Mouse (Mus musculus): ENCODE measurements around the gene Ccdc117.
"Not testable (repeated sequence)": the region's sequence is repeated elsewhere in the genome, so short reads cannot be mapped to it uniquely, and the experiment has no call there.

Ccdc117 gene

DNA sequence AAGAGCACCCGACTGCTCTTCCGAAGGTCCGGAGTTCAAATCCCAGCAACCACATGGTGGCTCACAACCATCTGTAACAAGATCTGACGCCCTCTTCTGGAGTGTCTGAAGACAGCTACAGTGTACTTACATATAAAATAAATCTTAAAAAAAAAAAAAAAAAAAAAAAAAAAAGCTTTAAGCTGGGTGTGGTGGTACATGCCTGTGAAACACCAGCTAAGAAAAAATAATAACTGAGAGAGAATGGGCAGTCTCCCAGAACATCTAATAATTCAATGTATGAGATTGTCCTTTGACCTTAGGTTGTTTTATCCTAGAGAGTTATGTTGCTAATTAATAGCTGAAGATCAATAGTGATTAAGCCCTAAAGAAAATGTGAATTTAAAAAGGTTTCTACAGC lies 4.5 kb downstream of the Ccdc117 start:
- intact Hi-C loops (cut with DNase I) = not testable (repeated sequence)

DNA sequence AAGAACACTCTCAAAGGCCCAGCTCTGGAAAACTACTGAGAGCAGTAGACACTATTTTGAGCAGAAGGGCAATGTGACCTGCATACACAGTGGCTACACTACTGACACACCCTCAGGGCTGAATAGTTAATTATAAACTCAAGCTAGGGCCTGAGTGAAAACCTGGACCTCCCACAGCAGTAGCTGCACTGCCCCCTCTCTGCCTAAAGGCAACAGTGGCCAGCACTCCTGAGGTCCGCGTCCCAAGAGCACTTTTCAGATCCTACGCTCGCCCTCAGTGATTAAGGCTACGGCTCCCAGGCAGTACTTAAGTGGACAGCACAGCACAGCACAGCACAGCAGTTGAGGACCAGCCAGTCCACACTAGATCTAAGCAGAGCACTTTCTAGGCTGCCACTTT lies 8.9 kb downstream of the Ccdc117 start:
- intact Hi-C loops (cut with DNase I) = no loop called here

DNA sequence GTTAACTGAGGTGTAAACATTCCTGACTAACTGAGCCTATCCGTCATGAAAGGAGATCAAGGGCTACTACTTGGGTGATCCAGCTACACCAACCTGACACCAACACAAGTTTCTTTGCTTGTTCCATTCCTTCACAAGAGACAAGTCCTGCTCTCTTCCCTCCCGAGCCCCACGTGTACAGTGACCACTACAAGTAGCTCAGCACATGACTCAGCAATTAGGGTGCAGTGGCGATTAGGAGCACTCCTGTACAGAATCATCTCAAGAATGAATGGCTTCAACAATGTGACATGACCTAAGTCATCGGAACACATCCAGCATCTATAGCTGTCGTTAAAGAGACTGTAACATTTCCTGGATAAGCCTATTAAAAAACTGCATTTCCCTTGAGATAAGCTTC lies 11.3 kb downstream of the Ccdc117 start:
- intact Hi-C loops (cut with DNase I) = no loop called here

DNA sequence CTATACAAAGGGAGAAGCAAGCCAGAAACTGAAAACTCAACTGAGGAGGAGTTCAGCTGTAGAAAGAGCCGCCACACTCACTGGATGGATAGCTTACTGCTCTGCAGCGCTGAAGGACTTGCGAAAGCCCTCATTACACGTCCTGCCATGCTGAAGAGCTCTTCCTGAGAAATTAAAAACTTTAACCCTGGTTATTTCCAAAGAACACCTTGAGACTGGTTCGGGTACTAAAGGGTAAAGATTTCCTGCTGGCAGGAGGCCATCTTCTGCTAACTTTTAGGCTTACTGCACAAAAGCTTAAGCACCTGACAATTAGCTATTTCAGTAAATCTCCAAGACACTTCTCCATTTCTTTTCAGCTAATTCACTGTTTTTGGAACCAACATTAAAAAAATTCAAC lies 11.8 kb downstream of the Ccdc117 start:
- intact Hi-C loops (cut with DNase I) = no loop called here

DNA sequence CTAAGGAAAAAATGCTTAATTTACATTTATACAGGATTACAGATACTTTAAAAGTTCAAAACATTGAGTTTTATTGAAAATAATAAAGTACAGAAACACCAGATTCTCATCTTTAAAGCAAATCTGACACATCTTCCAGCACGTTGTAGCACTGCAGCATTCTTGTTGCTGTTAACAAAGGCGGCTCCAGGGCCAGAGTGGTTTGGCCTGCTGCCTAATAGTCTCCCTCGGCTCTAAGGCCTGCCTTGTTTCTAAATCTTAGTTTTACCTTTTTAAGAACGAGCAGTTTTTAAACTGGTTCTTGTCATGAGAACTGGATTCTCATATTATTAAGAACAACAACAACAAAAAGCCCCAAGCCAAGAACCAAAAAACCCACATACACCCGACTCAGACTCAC lies 13.1 kb downstream of the Ccdc117 start:
- intact Hi-C loops (cut with DNase I) = no loop called here

DNA sequence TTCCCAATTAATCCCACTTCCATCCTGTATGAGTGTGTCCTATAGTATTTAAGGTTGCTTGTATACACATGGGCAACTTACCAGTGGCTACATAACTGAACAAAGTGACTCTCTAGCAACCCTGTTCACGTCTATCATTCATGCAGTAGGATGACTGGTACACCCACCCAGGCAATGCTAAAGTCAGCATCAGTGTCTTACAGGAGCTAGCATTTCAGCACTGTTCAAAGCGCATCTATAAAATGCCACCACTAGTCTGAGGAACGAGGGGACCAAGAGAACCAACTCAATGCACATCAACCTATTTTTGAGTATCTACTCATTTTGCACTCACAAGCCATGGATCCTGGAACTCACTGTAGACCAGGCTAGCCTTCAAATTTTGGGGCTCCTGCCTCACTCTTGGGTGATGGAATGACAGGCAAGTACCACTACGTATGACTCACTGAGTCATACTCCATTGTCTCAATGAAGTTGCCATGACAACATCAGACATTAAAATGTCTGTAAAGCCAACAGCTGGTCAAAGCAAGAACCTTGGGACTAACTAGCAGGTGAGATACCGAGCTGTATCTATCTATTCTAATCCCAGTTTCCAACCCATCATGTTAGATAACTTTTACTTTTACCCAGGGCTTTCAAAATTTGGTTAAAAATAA lies 14.0 kb downstream of the Ccdc117 start:
- intact Hi-C loops (cut with DNase I) = no loop called here

DNA sequence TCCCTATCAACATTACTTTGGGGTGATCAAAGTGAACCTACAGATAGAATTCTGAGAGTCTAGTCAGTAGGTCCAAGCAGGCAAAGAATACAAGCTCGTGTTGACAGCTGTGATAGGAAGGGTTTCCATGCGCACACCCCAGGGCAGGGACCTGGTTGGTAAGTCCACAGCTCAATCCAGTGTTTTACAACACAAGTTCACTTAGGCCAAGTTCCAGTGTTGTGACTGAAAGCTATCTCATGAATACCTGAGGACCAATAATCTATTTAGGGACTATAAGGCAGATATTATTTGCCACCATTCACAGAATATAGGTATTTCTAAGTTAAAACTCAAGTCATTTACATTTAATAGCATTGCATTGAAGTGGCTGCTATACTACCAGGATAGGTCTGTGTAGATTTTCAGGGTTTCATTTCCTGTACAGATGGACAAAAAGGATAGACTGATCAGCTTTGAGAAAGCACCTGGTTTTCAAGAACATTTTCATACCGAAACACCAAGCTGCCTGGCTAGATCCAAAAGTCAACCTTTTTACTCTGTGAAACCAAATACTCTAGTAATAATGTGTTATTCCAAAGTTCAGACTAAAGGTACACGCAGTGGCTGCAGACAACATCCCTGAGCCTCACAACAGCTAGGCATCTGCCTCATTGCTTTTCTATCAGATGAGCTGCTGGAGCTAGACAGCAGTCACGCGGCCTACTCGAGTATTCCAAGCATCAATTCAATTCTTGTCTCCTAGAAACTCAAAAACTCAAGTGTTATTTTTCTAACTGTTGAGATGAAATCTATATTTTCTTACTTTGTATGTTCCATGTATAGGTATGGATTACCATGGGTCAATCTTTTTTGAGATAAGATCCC lies 15.2 kb downstream of the Ccdc117 start:
- intact Hi-C loops (cut with DNase I) = no loop called here

DNA sequence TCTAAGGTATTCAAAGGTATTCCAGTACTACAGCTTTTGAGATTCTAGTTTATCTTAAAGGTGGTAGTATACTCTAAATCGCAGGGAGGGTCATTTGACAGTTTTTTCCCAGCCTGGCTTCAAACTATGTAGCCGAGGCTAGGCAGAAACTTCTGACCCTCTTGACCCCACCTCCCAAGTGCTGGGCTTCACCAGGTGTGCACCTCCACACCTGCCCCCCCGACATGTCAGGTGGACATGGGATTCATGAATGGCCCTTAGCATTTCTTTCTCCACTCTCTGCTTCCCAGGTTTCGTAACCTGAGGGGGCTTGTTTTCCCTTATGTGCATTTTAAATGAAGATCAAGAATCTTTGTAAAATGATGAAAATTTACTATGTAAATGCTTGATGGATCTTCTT lies 16.6 kb downstream of the Ccdc117 start:
- intact Hi-C loops (cut with DNase I) = no loop called here

DNA sequence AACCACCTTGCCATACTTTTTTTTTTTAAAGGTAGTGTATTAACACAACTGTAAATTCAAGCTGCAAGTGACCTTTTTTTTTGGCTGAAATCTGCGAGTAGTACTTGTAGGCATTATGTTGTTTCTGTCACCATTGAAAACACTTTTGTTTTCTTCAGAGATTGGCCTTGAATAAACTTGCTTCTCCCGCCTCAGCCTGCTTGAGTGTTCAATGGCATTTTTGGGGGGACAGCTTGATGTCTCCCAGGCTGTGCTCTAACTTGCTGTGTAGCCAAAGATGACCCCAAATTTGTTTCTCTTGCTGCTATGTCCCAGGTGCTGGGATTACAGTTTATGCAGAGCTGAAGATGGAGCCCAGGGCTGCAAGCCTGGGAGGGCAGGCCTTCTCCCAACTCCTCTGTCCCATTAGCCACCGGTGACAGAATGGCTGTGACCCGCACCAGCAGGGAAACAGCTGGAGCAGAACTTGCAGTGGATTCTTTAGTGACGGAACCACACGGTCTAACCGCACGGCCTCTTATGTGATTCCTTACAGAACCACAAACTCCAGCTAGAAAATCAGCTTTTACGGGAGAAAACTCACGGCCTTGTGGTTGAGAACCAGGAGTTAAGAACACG lies 19.1 kb downstream of the Ccdc117 start:
- intact Hi-C loops (cut with DNase I) = loop anchor here (5.0 kb wide), 1 partner anchor 36 kb away; no protein-coding TSS in a partner anchor

DNA sequence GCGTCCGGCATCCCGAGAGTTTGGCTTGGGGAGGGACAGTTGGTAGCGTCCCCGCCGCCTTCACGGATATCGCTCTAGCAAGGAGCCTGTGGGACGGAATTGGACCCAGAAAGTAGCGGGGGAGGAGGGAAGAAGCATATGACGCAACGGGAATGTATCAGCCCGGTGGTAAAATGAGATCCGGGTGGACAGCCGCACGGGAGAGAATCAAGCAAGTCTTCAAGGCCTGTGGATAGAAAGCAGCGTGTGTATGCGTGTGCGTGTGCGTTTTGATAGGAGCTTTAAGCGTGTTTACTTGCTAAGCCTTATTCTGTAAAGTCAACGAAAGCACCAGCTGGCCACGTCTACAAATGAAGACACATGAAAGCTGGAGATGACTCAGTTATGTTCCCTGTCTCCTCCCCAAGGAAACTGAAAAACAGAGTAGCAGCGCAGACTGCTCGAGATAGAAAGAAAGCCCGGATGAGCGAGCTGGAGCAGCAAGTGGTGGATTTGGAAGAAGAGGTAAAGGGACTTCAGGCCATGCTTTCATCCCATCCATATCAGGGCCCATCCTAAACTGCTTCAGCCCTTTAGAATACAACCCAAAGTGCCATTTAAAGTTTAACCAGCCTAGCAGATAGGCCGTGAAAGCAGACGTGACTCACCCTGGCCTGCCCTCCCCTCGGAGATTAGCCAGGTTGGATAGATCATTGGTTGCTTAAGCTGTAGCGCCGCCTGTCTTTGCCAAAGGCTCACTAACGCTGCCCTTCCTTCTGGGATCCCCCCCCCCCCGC lies 20.3 kb downstream of the Ccdc117 start:
- intact Hi-C loops (cut with DNase I) = loop anchor here (5.0 kb wide), 1 partner anchor 34 kb away; no protein-coding TSS in a partner anchor

DNA sequence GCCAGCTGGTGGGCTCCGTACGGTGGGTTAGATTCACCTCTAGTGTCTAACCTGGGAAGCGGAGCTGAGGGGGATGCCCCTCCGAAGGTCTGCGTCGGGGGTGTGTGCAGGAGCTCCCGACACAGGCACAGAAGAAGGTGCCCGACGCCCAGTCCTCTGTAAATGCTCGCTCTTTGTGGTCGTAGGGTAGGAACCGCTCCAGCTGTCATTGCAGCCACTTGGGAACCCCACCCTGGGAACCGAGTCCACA lies 20.8 kb downstream of the Ccdc117 start:
- intact Hi-C loops (cut with DNase I) = loop anchor here (5.0 kb wide), 1 partner anchor 34 kb away; no protein-coding TSS in a partner anchor

DNA sequence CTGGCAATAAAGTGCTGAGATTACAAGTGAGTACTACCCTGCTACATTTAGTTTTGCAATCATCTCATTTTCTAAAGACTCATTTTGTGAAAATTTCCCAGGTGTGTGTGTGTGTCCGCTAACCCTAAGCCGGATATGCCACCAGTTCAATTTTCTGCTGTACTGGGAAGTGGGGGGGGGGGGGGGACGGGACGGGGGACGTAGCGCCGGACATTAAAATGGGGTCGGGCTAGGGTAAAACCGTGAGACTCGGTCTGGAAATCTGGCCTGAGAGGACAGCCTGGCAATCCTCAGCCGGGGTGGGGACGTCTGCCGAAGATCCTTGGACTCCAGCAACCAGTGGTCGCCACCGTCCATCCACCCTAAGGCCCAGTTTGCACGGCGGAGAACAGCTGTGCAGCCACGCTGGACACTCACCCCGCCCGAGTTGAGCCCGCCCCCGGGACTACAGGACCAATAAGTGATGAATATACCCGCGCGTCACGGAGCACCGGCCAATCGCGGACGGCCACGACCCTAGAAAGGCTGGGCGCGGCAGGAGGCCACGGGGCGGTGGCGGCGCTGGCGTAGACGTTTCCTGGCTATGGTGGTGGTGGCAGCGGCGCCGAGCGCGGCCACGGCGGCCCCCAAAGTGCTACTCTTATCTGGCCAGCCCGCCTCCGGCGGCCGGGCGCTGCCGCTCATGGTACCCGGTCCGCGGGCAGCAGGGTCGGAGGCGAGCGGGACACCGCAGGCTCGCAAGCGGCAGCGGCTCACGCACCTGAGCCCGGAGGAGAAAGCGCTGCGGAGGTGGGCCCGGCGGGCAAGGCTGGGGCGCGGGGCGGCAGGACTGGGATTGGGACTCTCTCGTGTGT lies 21.3 kb downstream of the Ccdc117 start, which contains the start of gene Xbp1:
Xbp1 (plus strand) TSS at position 248 of the 854 bp plus-strand sequence.
- intact Hi-C loops (cut with DNase I) = loop anchor here (5.0 kb wide), 1 partner anchor 33 kb away; no protein-coding TSS in a partner anchor

DNA sequence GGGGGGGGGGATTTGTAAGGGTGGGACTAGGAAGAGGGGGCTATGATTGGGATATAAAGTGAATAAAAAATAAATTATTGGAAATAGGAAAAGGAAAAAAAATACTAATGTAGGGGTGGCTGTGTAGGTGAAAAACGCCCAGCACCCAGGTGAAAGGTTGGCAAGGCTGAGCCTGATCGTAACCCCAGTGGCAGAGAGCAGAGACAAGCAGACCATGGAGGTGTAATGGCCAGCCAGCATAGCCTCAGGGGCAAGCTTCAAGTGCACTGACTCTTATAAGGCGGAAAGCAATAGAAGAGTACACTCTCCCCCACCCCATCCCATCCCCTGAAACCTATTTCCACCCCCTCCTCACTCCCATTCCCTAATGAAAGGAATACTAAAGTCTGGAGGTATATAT lies 22.3 kb downstream of the Ccdc117 start:
- intact Hi-C loops (cut with DNase I) = loop anchor here (5.0 kb wide), 1 partner anchor 32 kb away; no protein-coding TSS in a partner anchor

DNA sequence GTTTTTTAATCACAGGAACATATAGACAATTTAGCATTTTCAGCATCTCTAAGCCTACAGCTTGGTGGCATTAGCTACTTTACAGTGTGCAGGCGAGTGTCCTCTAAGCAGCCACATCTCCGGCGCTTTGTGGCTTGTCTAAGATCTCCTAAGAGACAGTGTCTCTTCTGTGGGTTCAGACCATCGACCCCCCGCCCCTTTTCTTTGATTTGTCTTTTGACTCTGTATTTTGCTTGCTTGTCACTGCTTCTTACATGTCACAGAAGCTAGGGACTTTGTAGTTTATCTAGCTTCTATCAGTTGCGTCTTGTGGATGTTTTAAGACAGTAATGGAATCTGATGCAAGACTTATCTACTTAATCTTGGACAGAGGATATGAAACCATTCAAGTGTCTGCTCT lies 24.6 kb downstream of the Ccdc117 start:
- intact Hi-C loops (cut with DNase I) = no loop called here

DNA sequence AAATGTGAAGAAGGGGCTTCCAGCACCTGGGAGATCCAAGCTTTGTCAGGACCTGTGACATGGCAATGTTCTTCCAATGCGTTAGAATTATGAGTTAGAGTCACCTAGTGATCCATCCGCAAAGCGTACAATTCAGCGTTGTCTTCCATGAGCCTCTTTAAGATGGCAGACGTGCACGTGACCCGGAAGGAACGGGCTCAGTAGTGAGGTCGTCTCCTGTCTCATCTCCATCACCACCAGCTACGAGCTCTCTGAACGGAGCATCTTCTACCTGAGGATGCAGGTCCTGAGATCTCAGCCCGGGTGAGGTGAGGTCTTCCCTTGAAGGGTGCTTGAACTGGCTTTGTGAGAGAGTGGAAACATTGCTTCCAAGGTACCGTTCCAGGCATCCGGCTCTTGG lies 25.4 kb downstream of the Ccdc117 start:
- intact Hi-C loops (cut with DNase I) = no loop called here

DNA sequence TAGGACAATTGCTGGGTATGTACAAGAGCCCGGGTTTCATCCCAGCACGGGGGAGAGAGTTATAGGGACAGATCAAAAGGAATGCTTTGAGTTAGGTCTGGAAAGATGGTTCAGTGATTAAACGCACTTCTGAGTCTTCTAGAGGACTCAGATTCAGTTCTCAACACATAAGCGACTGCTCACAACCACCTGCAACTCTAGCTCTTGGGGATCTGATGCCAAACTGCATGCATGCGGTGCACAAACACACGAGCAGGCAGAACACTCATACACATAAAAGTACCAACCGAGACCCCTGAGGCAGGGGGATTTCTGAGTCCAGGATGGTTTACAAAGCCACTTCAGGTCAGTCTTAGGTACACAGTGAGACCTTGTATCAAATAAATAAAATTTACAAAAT lies 25.8 kb downstream of the Ccdc117 start:
- intact Hi-C loops (cut with DNase I) = no loop called here

DNA sequence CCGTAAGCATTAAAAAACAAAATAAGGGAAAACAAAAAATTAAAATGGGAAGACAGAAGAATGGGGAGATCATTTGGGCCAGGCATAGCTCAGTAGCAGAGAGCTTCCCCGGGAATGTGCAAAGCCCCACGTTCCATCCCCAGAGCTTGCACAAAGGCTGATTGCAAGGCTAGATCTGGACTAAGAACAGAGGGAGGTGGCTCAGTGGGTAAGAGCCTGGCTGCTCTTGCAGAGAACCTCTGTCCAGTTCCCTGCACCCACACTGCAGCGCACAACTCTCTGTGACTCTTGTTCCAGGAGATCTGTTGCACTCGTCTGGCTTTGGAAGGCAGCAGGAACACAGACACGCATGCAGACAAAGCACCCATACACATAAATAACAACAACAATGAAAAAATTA lies 26.3 kb downstream of the Ccdc117 start:
- intact Hi-C loops (cut with DNase I) = no loop called here

DNA sequence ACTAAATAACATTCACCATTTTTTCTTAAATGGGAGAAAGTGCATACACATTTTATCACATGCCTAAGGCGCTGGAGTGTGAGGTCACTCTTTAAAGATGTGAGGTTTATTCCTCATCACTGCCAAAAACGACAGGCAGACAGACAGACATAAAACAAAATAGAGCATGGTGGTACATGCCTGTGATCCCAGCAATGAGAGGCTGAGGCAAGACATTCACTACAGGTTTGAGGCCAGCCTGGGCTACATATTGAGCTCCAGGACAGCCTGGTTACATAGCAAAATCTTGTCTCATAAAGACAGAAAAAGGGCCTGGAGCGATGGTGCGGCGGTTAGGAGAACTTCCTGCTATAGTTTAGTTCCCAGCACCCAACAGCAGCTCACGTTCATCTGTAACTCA lies 26.8 kb downstream of the Ccdc117 start:
- intact Hi-C loops (cut with DNase I) = no loop called here

DNA sequence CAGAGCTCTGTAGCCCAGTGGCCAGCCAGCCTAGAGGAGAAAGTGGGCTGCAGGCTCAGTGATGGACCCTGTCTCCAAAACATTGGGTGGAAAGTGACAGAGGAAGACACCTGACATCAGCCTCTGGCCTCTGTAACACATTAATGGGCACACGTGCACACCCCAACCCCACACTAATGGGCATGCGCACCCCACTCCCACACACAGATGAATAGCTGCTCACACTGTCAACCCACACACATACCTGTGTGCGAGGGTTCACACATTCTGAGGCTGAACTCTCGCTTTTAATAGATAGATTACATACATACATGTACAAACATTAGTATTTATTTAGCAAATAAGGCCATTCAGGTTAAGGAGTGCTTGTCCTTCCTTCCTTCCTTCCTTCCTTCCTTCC lies 27.9 kb downstream of the Ccdc117 start:
- intact Hi-C loops (cut with DNase I) = no loop called here

DNA sequence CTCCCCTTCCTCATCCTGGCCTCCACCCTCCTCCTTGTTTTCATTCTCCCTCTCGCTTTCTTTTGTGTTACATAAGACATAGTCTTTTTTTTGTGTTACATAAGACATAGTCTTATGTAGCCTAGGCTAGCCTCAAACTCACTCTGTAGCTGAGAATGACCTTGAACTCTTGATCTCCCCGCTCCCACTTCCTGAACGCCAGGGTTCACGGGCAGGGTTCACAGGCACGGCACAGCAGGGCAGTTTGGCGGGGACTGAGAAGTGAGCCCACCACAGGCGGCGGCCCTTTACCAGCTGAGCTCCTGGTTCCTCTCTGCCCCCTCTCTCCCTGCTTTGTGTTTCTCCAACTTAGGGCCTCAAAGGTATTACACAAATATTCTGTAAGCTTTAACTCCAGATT lies 29.0 kb downstream of the Ccdc117 start:
- intact Hi-C loops (cut with DNase I) = no loop called here

All from adrenal gland (tissue).